Mouse (Mus musculus): ENCODE results near the gene Rapgef6. TPM values are rescaled to one million over a fixed set of nuclear protein-coding genes. Genes with fewer than 3 reads are reported as not detected.

The Rapgef6 gene
- total RNA-seq (2021), result 10 to 100 TPM in 1 of 2 experiments, 1 to 10 TPM in 1; 9.0 to 13.6 TPM
- long read RNA-seq, experiment 1, full-length matches to known transcripts, result 5 of 11 reads
- long read RNA-seq, experiment 1, partial matches to known transcripts, result 3 of 11 reads
- long read RNA-seq, experiment 1, other reads (novel, unspliced or antisense), result 3 of 11 reads
- long read RNA-seq, experiment 2, full-length matches to known transcripts, result 1 of 3 reads
- long read RNA-seq, experiment 2, partial matches to known transcripts, result 1 of 3 reads
- long read RNA-seq, experiment 2, other reads (novel, unspliced or antisense), result 1 of 3 reads

GRCm38 (mm10) chr11:54522529-54523430 lies at the start of gene Rapgef6:
Gene Rapgef6 (plus strand): TSS chr11:54522847.
- DNase-seq, result peak; percentile 98

DNA sequence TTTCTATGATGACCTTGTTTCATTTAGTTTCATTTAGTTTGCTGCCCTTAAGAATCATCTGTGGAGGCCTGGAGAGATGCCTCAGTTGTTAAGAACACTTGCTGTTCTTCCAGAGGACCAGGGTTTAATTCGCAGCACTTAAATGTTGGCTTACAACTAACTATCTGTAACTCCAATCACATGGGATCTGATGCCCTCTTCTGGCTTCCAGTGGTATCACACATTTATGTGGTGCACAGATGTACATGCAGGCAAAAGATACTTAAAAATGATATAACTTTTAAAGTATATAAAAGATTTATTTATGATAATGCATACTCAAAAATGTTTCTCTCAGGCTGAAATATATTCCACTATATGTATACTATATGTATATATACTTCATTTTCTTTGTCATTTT lies 44.2 kb upstream of the Rapgef6 start:
- DNase-seq, result no peak

GRCm38 (mm10) chr11:54486041-54486440 lies 36.6 kb upstream of the Rapgef6 start:
- no peak for DNase-seq

DNA sequence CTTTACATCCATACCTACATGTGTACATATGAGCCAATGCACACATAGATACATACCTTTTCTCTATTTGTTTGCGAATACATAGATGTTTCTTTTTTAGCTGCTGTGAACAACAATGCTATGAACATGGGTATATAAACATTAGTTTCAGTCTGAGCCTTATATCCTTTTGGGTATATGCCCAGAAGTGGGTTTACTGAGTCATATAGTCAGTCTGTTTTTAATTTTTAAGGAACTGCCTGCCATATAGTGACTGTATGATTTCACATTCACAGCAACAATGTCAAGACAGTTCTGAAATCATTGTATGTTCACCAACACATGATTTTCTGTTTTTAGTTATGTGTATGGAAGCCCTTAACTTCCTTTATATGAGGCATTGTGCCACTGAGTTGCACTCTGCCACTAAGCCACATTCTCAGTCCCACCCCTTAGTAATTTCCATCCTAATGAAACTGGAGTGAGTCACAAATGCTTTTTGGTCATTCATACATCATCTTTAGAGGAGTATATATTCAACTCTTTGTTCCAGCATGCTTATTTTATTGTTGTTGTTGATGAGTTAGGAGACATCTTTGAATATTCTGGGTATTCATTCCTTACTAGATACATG lies 30.6 kb upstream of the Rapgef6 start:
- no peak for DNase-seq

DNA sequence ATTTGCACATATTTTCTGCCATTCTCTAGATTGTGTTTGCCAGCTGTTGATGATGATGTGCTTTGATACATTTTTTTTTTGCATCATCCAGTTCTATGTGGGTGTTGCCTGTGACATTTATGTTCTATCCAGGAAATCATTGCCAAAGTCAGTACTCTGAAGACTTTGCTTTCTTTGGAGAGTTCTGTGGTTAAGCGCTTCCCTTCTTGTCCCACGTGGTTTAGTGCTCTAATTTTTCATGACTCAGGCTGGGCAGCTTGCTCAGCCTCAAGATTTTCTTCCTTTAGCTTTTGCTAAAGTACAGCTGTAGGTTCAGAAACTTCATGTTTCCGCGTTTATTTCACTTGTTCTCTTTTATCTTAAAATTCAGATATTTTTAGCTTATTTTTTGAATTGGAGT lies 30.1 kb upstream of the Rapgef6 start:
- DNase-seq, result no peak

GRCm38 (mm10) chr11:54499838-54500237 lies 22.8 kb upstream of the Rapgef6 start:
- DNase-seq, result no peak

DNA sequence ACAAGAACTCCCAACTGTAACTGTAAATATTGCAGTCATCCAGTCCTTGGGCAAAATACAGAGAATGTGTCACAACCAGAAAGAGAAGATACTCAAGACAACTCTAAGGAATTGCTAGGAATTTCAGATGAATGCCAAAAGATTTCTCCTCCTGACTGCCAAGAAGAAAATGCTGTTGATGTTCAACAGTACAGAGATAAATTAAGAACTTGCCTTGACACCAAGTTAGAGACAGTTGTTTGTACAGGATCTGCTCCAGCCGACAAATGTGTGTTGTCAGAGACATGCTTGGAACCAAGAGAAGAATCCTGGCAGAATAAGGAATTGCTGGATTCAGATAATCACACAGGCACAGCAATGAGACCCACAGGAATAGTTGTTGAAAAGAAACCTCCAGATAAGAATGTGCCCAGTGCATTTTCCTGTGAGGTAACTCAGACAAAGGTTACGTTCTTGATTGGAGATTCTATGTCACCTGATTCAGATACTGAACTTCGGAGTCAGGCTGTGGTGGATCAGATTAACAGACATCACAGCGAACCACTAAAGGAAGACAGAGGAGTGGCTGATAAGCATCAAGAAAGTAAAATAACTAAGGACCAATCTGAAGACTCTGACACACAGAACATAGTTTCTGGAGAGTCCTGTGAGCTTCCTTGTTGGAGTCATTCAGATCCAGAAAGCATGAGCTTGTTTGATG lies 20.0 kb upstream of the Rapgef6 start:
- no peak for DNase-seq

- DNase-seq, result no peak
Measured at GRCm38 (mm10) chr11:54513584-54513983, 9.1 kb upstream of the Rapgef6 start.

DNA sequence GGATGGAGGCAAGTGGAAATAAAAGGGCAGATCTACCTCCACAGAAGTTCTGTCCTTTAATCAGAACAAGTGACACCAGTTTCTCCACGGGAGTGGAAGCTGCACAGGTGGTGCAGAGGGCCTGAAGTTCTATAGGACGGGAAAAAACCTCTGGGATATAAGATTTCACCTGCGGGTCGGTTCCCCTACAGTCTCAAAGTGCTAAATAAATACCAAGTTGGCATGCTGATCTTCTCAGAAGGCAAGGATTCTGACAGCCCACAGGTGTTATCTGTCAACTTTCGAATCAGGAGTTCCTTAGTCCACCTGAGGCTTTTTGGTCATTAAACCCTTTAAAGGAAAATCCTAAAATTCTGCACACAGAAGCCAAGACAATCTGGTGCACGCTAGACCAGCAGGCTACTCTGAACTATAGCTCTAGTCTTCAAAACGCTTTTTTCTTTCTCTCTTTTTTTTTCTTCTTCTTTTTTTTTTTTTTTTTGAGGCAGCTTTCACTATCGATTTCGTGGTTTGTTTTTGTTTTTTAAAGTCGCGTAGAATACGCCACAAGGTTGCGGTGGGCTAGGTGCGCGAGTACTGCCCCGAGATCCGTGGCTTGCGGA lies 619 bp upstream of the Rapgef6 start:
- DNase-seq, result no peak

- DNase-seq, result no peak
Measured at GRCm38 (mm10) chr11:54523431-54524001, 869 bp downstream of the Rapgef6 start.

DNA sequence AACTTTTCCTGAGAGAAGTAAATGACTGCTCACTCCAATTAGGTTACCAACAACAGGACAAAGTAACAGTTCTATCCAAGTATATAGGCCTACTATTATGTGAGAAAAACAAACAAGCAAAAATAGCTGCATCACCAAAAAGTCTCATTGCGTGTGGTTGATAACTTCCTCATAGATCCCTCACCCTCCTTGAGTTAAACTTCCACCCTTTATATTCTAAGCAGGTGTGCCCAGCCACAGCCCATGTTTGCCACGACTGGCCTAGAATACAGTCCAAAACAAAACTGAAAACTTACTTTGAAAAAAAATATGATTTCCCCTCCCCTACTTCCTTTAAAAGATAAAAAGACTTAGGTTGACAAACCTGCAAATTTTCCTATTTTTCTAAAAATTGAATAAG lies 5.4 kb downstream of the Rapgef6 start:
- no peak for DNase-seq

- DNase-seq, result peak; percentile 33
Measured at GRCm38 (mm10) chr11:54530391-54530790, 7.7 kb downstream of the Rapgef6 start.

DNA sequence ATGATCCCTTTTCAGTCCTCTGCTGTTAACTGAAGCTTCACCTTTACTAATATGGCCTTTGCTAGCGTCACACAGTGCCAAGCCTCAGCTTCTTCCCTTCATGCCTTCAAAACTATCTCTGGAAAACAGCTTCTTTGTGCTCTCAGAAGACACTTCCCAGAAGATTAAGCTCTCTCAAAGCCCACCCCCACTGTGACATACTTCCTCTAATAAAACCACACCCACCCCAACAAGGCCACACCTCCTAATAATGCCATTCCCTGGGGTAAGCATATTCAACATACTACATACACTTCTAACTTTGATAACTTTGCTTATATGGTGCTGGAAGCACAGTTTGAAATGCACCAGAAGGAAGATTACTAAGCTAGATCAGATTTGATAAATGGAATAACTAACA lies 8.3 kb downstream of the Rapgef6 start:
- no peak for DNase-seq

- no peak for DNase-seq
Measured at GRCm38 (mm10) chr11:54533834-54534233, 11.2 kb downstream of the Rapgef6 start.

DNA sequence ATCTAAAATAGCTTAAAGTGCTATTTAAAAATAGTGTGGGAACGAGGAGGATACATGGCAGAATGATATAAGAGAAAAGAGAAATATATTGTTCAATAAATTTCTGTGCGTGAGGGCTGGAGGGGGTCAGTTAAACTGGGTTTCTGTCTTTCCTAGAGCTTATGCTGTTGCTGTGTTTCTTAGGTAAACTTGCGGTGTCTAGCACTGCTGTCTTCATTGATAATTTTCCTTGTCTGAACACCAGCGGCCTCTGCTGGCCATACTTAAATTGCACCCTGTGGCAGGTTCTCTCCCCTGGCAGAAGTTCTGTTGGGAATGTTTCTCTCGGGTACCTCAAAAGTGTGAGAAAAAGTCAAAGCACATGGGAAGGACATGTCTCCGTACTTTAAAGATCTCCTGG lies 12.2 kb downstream of the Rapgef6 start:
- DNase-seq, result peak; percentile 80

- no peak for DNase-seq
Measured at GRCm38 (mm10) chr11:54539031-54539430, 16.4 kb downstream of the Rapgef6 start.

- no peak for DNase-seq
Measured at GRCm38 (mm10) chr11:54539486-54539885, 16.8 kb downstream of the Rapgef6 start.

- no peak for DNase-seq
Measured at GRCm38 (mm10) chr11:54540328-54540727, 17.7 kb downstream of the Rapgef6 start.

DNA sequence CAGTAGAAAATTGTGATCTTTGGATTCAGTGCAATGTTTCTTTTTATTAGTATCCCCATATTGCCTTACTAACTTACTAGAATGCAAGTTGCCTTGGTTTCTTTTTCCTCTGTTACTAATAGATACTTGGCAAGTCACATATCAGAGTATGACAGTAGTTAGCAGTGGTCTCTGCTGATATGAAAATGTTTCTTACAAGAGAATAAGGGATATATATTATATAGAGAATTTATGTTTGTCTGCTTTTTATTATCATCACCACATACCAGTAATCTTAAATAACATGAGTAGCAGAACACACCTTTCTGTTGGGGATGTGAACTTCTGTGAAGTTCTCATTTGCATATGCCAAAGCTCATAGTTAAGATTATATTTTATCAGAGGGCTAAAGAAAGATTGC lies 19.8 kb downstream of the Rapgef6 start:
- no peak for DNase-seq

- DNase-seq, result no peak
Measured at GRCm38 (mm10) chr11:54554970-54555369, 32.3 kb downstream of the Rapgef6 start.

DNA sequence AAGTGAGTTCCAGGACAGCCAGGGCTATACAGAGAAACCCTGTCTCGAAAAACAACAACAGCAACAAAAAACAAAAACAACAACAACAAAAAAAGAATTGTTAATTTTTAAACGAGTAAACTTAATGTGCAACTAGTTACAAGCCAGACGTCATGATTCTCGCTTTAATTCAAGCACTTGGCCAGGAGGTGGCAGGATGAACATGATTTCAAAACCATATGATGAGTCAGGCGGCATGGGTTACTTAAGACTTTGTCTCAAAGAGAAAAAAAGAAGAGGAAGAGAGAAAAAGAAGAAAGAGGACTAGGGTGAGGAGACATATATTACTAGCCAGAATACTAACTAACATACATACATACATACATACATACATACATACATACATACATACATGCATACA lies 40.1 kb downstream of the Rapgef6 start:
- no peak for DNase-seq

GRCm38 (mm10) chr11:54567959-54568358 lies 45.3 kb downstream of the Rapgef6 start:
- no peak for DNase-seq

All from gastrocnemius, postnatal 10 days (tissue).